In the genomic region with DNA sequence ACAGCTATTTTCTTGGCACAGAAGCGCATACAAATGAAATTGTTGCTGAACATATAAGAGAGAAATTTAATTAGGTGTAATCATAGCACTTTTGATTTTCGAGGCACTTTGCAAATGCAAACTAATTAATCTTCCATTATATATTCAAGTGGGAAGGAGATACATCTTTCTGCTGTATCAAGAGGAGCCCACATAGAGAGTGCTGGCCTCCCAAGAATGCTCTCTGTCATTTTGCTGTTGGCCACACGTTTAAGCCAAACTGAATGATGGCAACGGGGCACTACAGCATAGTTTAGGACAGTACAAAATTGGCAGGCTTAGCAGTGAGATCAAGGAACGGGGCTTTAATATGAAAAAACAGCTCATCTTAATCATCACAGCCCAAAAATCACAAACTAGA, we compare ENCODE assay signal across 23 mouse cellular contexts.
DNase-seq lines count a peak whose midpoint lies in the region; ATAC-seq and TF ChIP-seq lines count a peak whose summit lies in the region.
"Had no signal": no experiment of that assay in that cellular context is flagged by ENCODE, and none has a peak within 500 bp of the region (broad histone marks: within the 10 kb centered on the region; RNA-seq: fewer than 3 reads in every experiment).

No protein-coding gene starts in this region.

- no peaks in the 10 kb centered on the region for H3K27me3 ChIP-seq in forebrain, embryonic 12.5 days
- H3K27me3 ChIP-seq in forebrain, embryonic 11.5 days (ENCODE audit: control insufficient read depth, insufficient read depth, low read length): no peaks in the 10 kb centered on the region
- H3K27me3 ChIP-seq in hindbrain, postnatal 0 days (ENCODE audit: insufficient read depth, low read length): no peaks in the 10 kb centered on the region
- no peaks in the 10 kb centered on the region; the same call in 1 of the 2 replicates for H3K27me3 ChIP-seq in hindbrain, embryonic 13.5 days
- H3K27me3 ChIP-seq in midbrain, embryonic 14.5 days (ENCODE audit: control insufficient read depth, insufficient read depth, low read length): no peaks in the 10 kb centered on the region
- H3K27me3 ChIP-seq in midbrain, embryonic 10.5 days (ENCODE audit: low read depth, poor library complexity, severe bottlenecking): no peaks in the 10 kb centered on the region
- no peaks in the 10 kb centered on the region for H3K27me3 ChIP-seq in forebrain, embryonic 16.5 days (replicated peaks; ENCODE audit: control insufficient read depth, insufficient read depth, low read length)
- H3K27me3 ChIP-seq: embryonic facial prominence, embryonic 12.5 days; embryonic facial prominence, embryonic 15.5 days; hindbrain, embryonic 12.5 days had no signal

- no peak for TF ChIP-seq CTCF in hindbrain, postnatal 0 days (IDR thresholded peaks at IDR 0.05; ENCODE audit: low read depth)

- no peak overlapping the region for H3K9ac ChIP-seq in forebrain, embryonic 12.5 days
- H3K9ac ChIP-seq in forebrain, embryonic 11.5 days (ENCODE audit: low read length): no peak overlapping the region
- no peak overlapping the region for H3K9ac ChIP-seq in hindbrain, postnatal 0 days (replicated peaks; ENCODE audit: low read length)
- no peak overlapping the region for H3K9ac ChIP-seq in hindbrain, embryonic 13.5 days
- no peak overlapping the region for H3K9ac ChIP-seq in midbrain, embryonic 14.5 days (replicated peaks; ENCODE audit: low read length)
- H3K9ac ChIP-seq in forebrain, embryonic 16.5 days (replicated peaks; ENCODE audit: low read depth, low read length): no peak overlapping the region
- H3K9ac ChIP-seq: embryonic facial prominence, embryonic 12.5 days; embryonic facial prominence, embryonic 15.5 days; hindbrain, embryonic 12.5 days had no signal

- no peak overlapping the region for H3K4me3 ChIP-seq in forebrain, embryonic 12.5 days (replicated peaks)
- H3K4me3 ChIP-seq in forebrain, embryonic 11.5 days (ENCODE audit: low read depth, low read length): no peak overlapping the region
- H3K4me3 ChIP-seq in hindbrain, postnatal 0 days (ENCODE audit: low read length): no peak overlapping the region
- no peak overlapping the region for H3K4me3 ChIP-seq in hindbrain, embryonic 13.5 days
- no peak overlapping the region for H3K4me3 ChIP-seq in midbrain, embryonic 14.5 days (replicated peaks; ENCODE audit: low read depth, low read length)
- H3K4me3 ChIP-seq in midbrain, embryonic 10.5 days: no peak overlapping the region
- no peak overlapping the region for H3K4me3 ChIP-seq in forebrain, embryonic 16.5 days (replicated peaks; ENCODE audit: low read length)
- H3K4me3 ChIP-seq: embryonic facial prominence, embryonic 12.5 days; embryonic facial prominence, embryonic 15.5 days; gastrocnemius, adult 2 months; hindbrain, embryonic 12.5 days had no signal

- DNase-seq in forebrain, embryonic 11.5 days (ENCODE audit: low spot score): no peak
- DNase-seq in hindbrain, postnatal 0 days (ENCODE audit: low spot score): peak; percentile 30
- DNase-seq in midbrain, embryonic 14.5 days: peak; percentile 33
- DNase-seq in midbrain, embryonic 10.5 days (ENCODE audit: low spot score): no peak
- no peak for DNase-seq in spleen, adult 18-20 months
- DNase-seq: adrenal gland, adult 2 months; adrenal gland, postnatal 14 days; cerebellum, adult 11-12 months; cerebellum, adult 9-11 months; gastrocnemius, adult 2 months; gastrocnemius, postnatal 14 days; kidney, adult 18-20 months had no signal

- H3K27ac ChIP-seq in forebrain, embryonic 12.5 days: peak overlapping the region; percentile 78
- no peak overlapping the region for H3K27ac ChIP-seq in forebrain, embryonic 11.5 days (ENCODE audit: low read depth, low read length)
- no peak overlapping the region for H3K27ac ChIP-seq in hindbrain, postnatal 0 days
- H3K27ac ChIP-seq in hindbrain, embryonic 13.5 days: no peak overlapping the region
- no peak overlapping the region for H3K27ac ChIP-seq in midbrain, embryonic 14.5 days (replicated peaks; ENCODE audit: low read depth, low read length)
- H3K27ac ChIP-seq in midbrain, embryonic 10.5 days (replicated peaks): no peak overlapping the region
- H3K27ac ChIP-seq in forebrain, embryonic 16.5 days (ENCODE audit: low read length): peak overlapping the region; percentile 55
- H3K27ac ChIP-seq: embryonic facial prominence, embryonic 12.5 days; embryonic facial prominence, embryonic 15.5 days; gastrocnemius, adult 2 months; hindbrain, embryonic 12.5 days had no signal

- no peaks in the 10 kb centered on the region for H3K36me3 ChIP-seq in forebrain, embryonic 12.5 days (replicated peaks)
- H3K36me3 ChIP-seq in forebrain, embryonic 11.5 days (ENCODE audit: control insufficient read depth, insufficient read depth, low read length): no peaks in the 10 kb centered on the region
- H3K36me3 ChIP-seq in hindbrain, postnatal 0 days (ENCODE audit: insufficient read depth, low read length): no peaks in the 10 kb centered on the region
- no peaks in the 10 kb centered on the region for H3K36me3 ChIP-seq in hindbrain, embryonic 13.5 days
- H3K36me3 ChIP-seq in midbrain, embryonic 14.5 days (ENCODE audit: control insufficient read depth, insufficient read depth, low read length): no peaks in the 10 kb centered on the region
- no peaks in the 10 kb centered on the region for H3K36me3 ChIP-seq in midbrain, embryonic 10.5 days
- H3K36me3 ChIP-seq in forebrain, embryonic 16.5 days (ENCODE audit: control insufficient read depth, insufficient read depth): no peaks in the 10 kb centered on the region
- H3K36me3 ChIP-seq: embryonic facial prominence, embryonic 12.5 days; embryonic facial prominence, embryonic 15.5 days; G1E; hindbrain, embryonic 12.5 days had no signal

- H3K4me2 ChIP-seq in forebrain, embryonic 12.5 days: no peak overlapping the region
- no peak overlapping the region for H3K4me2 ChIP-seq in forebrain, embryonic 11.5 days (ENCODE audit: low read depth, low read length, severe bottlenecking)
- no peak overlapping the region for H3K4me2 ChIP-seq in hindbrain, postnatal 0 days (ENCODE audit: low read depth, low read length)
- no peak overlapping the region for H3K4me2 ChIP-seq in hindbrain, embryonic 13.5 days
- H3K4me2 ChIP-seq in midbrain, embryonic 14.5 days (ENCODE audit: low read length): no peak overlapping the region
- peak overlapping the region; percentile 28 for H3K4me2 ChIP-seq in forebrain, embryonic 16.5 days (ENCODE audit: low read length)
- H3K4me2 ChIP-seq: embryonic facial prominence, embryonic 12.5 days; embryonic facial prominence, embryonic 15.5 days; heart, embryonic 11.5 days; hindbrain, embryonic 12.5 days had no signal

- no peaks in the 10 kb centered on the region for H3K9me3 ChIP-seq in forebrain, embryonic 12.5 days
- no peaks in the 10 kb centered on the region for H3K9me3 ChIP-seq in forebrain, embryonic 11.5 days (ENCODE audit: control insufficient read depth, low read length)
- no peaks in the 10 kb centered on the region for H3K9me3 ChIP-seq in hindbrain, postnatal 0 days (ENCODE audit: low read length)
- H3K9me3 ChIP-seq in hindbrain, embryonic 13.5 days: no peaks in the 10 kb centered on the region
- H3K9me3 ChIP-seq in midbrain, embryonic 14.5 days (ENCODE audit: control insufficient read depth, low read length): no peaks in the 10 kb centered on the region
- no peaks in the 10 kb centered on the region for H3K9me3 ChIP-seq in midbrain, embryonic 10.5 days (replicated peaks)
- H3K9me3 ChIP-seq in forebrain, embryonic 16.5 days (ENCODE audit: control insufficient read depth, low read length): no peaks in the 10 kb centered on the region
- H3K9me3 ChIP-seq: embryonic facial prominence, embryonic 12.5 days; embryonic facial prominence, embryonic 15.5 days; hindbrain, embryonic 12.5 days had no signal

- H3K4me1 ChIP-seq in forebrain, embryonic 12.5 days: peaks cover 33% of the 10 kb centered on the region
- peaks cover 2% of the 10 kb centered on the region; the same call in 1 of the 2 replicates for H3K4me1 ChIP-seq in forebrain, embryonic 11.5 days (replicated peaks; ENCODE audit: control insufficient read depth, insufficient read depth, low read length)
- no peaks in the 10 kb centered on the region for H3K4me1 ChIP-seq in hindbrain, postnatal 0 days (ENCODE audit: insufficient read depth, low read length)
- peaks cover 25% of the 10 kb centered on the region for H3K4me1 ChIP-seq in hindbrain, embryonic 13.5 days (replicated peaks)
- H3K4me1 ChIP-seq in midbrain, embryonic 14.5 days (ENCODE audit: control insufficient read depth, insufficient read depth, low read length): peaks cover 10% of the 10 kb centered on the region; the same call in 1 of the 2 replicates
- H3K4me1 ChIP-seq in midbrain, embryonic 10.5 days: peaks cover 8% of the 10 kb centered on the region
- peaks cover 26% of the 10 kb centered on the region for H3K4me1 ChIP-seq in forebrain, embryonic 16.5 days (replicated peaks; ENCODE audit: control insufficient read depth, insufficient read depth, low read length)

- ATAC-seq in forebrain, embryonic 12.5 days (ENCODE audit: low FRiP score): no peak
- ATAC-seq in forebrain, embryonic 11.5 days (replicated peaks; ENCODE audit: low FRiP score): no peak
- no peak for ATAC-seq in hindbrain, postnatal 0 days
- ATAC-seq in hindbrain, embryonic 13.5 days (ENCODE audit: low FRiP score): no peak
- no peak for ATAC-seq in midbrain, embryonic 14.5 days (ENCODE audit: low FRiP score, low TSS enrichment)
- 0 out of 2 replicates have a peak, but pooled peaks have one; percentile 21 for ATAC-seq in forebrain, embryonic 16.5 days
- ATAC-seq: hindbrain, embryonic 16.5 days; inflammation-experienced regulatory T-cells, adult 6 months; intestine, embryonic 16.5 days had no signal

- 56% methylated on average over 5 of the region's 5 CpGs for WGBS in forebrain, embryonic 12.5 days
- WGBS in forebrain, embryonic 11.5 days: 75% methylated on average over 5 of the region's 5 CpGs
- WGBS in hindbrain, postnatal 0 days: 47% methylated on average over 5 of the region's 5 CpGs
- 75% methylated on average over 5 of the region's 5 CpGs for WGBS in hindbrain, embryonic 13.5 days
- 70% methylated on average over 5 of the region's 5 CpGs for WGBS in midbrain, embryonic 14.5 days
- WGBS in midbrain, embryonic 10.5 days: 89% methylated on average over 5 of the region's 5 CpGs
- WGBS in forebrain, embryonic 16.5 days: 17% methylated on average over 5 of the region's 5 CpGs

Comparison
In these comparisons a context has a peak if more than half of its experiments do, and no peak if none do; other contexts are left out.
1. H3K27ac ChIP-seq: peak in forebrain, embryonic 12.5 days (single experiment) and forebrain, embryonic 16.5 days (single experiment); none in forebrain, embryonic 11.5 days (single experiment), hindbrain, postnatal 0 days (single experiment), hindbrain, embryonic 13.5 days (single experiment), midbrain, embryonic 14.5 days (single experiment) and midbrain, embryonic 10.5 days (single experiment).
2. DNase-seq: peak in hindbrain, postnatal 0 days (single experiment) and midbrain, embryonic 14.5 days (single experiment); none in forebrain, embryonic 11.5 days (single experiment), midbrain, embryonic 10.5 days (single experiment) and spleen, adult 18-20 months (0 of 2).